Comparison of ENCODE assay signal across 14 mouse cellular contexts in genomic region chr10:17253040-17253439, GRCm38 (mm10).
DNase-seq lines count a peak whose midpoint lies in the region; ATAC-seq and TF ChIP-seq lines count a peak whose summit lies in the region.
"Had no signal": no experiment of that assay in that cellular context is flagged by ENCODE, and none has a peak within 500 bp of the region (broad histone marks: within the 10 kb centered on the region; RNA-seq: fewer than 3 reads in every experiment).

No protein-coding gene starts in this region.

- no peaks in the 10 kb centered on the region for H3K9me3 ChIP-seq in kidney, embryonic 16.5 days (ENCODE audit: low read length)
- no peaks in the 10 kb centered on the region for H3K9me3 ChIP-seq in hindbrain, postnatal 0 days (ENCODE audit: low read length)
- H3K9me3 ChIP-seq: G1E; heart, embryonic 13.5 days had no signal

- no peak overlapping the region for H3K4me2 ChIP-seq in kidney, embryonic 16.5 days (replicated peaks; ENCODE audit: low read depth, low read length)
- H3K4me2 ChIP-seq in hindbrain, postnatal 0 days (ENCODE audit: low read depth, low read length): no peak overlapping the region
- H3K4me2 ChIP-seq: heart, embryonic 13.5 days; lung, embryonic 14.5 days had no signal

- no peaks in the 10 kb centered on the region for H3K36me3 ChIP-seq in kidney, adult 2 months (ENCODE audit: control insufficient read depth, insufficient read depth, low read length)
- no peaks in the 10 kb centered on the region for H3K36me3 ChIP-seq in kidney, embryonic 16.5 days (ENCODE audit: insufficient read depth, low read length)
- H3K36me3 ChIP-seq in hindbrain, postnatal 0 days (ENCODE audit: insufficient read depth, low read length): no peaks in the 10 kb centered on the region
- H3K36me3 ChIP-seq: G1E; heart, embryonic 13.5 days had no signal

- H3K27ac ChIP-seq in kidney, adult 2 months (ENCODE audit: insufficient read depth, low read depth, low read length): no peak overlapping the region
- no peak overlapping the region for H3K27ac ChIP-seq in kidney, embryonic 16.5 days (ENCODE audit: low read length)
- H3K27ac ChIP-seq in hindbrain, postnatal 0 days: no peak overlapping the region
- H3K27ac ChIP-seq: heart, embryonic 13.5 days had no signal

- 72% methylated on average over 4 of the region's 4 CpGs for WGBS in kidney, adult 2 months
- WGBS in kidney, embryonic 16.5 days: 73% methylated on average over 4 of the region's 4 CpGs
- WGBS in hindbrain, postnatal 0 days: 64% methylated on average over 4 of the region's 4 CpGs

- no peak overlapping the region for H3K9ac ChIP-seq in kidney, embryonic 16.5 days (replicated peaks; ENCODE audit: low read length)
- H3K9ac ChIP-seq in hindbrain, postnatal 0 days (replicated peaks; ENCODE audit: low read length): no peak overlapping the region
- H3K9ac ChIP-seq: forebrain, postnatal 0 days; heart, embryonic 13.5 days; lung, embryonic 14.5 days had no signal

- H3K4me1 ChIP-seq in kidney, adult 2 months (ENCODE audit: control insufficient read depth, insufficient read depth, low read length): no peaks in the 10 kb centered on the region
- peaks cover 3% of the 10 kb centered on the region for H3K4me1 ChIP-seq in kidney, embryonic 16.5 days (ENCODE audit: insufficient read depth, low read length)
- H3K4me1 ChIP-seq in hindbrain, postnatal 0 days (ENCODE audit: insufficient read depth, low read length): no peaks in the 10 kb centered on the region
- H3K4me1 ChIP-seq: heart, embryonic 13.5 days had no signal

- peak; percentile 40 for DNase-seq in kidney, adult 2 months
- peak; percentile 81 for DNase-seq in Muller cell, postnatal 12 days (ENCODE audit: inconsistent ontology term)
- DNase-seq in cerebellum, adult 9-10 months: peak; percentile 83
- peak; percentile 72 for DNase-seq in retina, embryonic 14.5 days (ENCODE audit: low spot score)
- no peak for DNase-seq in hindbrain, postnatal 0 days (ENCODE audit: low spot score)
- no peak for DNase-seq in thymus, postnatal 0 days (ENCODE audit: low spot score)
- DNase-seq: forebrain, postnatal 0 days; gastrocnemius, postnatal 25 days; liver; lung, embryonic 14.5 days had no signal

- ATAC-seq in kidney, embryonic 16.5 days (ENCODE audit: low FRiP score, low TSS enrichment): no peak
- ATAC-seq in hindbrain, postnatal 0 days: no peak
- ATAC-seq: forebrain, postnatal 0 days; intestine, embryonic 16.5 days had no signal

- no peak for TF ChIP-seq POLR2A in kidney, adult 2 months (IDR thresholded peaks at IDR 0.05; ENCODE audit: low read depth, low read length)

- no peak for TF ChIP-seq CTCF in kidney, adult 2 months (conservative IDR thresholded peaks at IDR 0.05; ENCODE audit: insufficient read depth, insufficient read length, low read depth, low read length)
- no peak for TF ChIP-seq CTCF in hindbrain, postnatal 0 days (IDR thresholded peaks at IDR 0.05; ENCODE audit: low read depth)

- no peak overlapping the region for H3K4me3 ChIP-seq in kidney, adult 2 months (ENCODE audit: insufficient read depth, low read depth, low read length)
- no peak overlapping the region for H3K4me3 ChIP-seq in kidney, embryonic 16.5 days (ENCODE audit: low read length)
- H3K4me3 ChIP-seq in hindbrain, postnatal 0 days (ENCODE audit: low read length): no peak overlapping the region
- H3K4me3 ChIP-seq: heart, embryonic 13.5 days had no signal

- no peaks in the 10 kb centered on the region for H3K27me3 ChIP-seq in kidney, adult 2 months (replicated peaks; ENCODE audit: control insufficient read depth, insufficient read depth, low read length)
- H3K27me3 ChIP-seq in kidney, embryonic 16.5 days (ENCODE audit: insufficient read depth, low read length): no peaks in the 10 kb centered on the region
- H3K27me3 ChIP-seq in hindbrain, postnatal 0 days (ENCODE audit: insufficient read depth, low read length): no peaks in the 10 kb centered on the region
- H3K27me3 ChIP-seq: heart, embryonic 13.5 days had no signal

Comparison
In these comparisons a context has a peak if more than half of its experiments do, and no peak if none do; other contexts are left out.
1. DNase-seq: peak in kidney, adult 2 months (single experiment), Muller cell, postnatal 12 days (single experiment), cerebellum, adult 9-10 months (single experiment) and retina, embryonic 14.5 days (single experiment); none in hindbrain, postnatal 0 days (single experiment) and thymus, postnatal 0 days (single experiment).